Mouse (Mus musculus) lung, postnatal 0 days (tissue): ENCODE data around the gene Wbp2. TPM values are rescaled to one million over a fixed set of nuclear protein-coding genes. Genes with fewer than 3 reads are reported as not detected.

ENCODE experiments used
- ATAC-seq: fragments of 200-750 bp; cut with Nextera tagmentation; 2 replicates; pipeline ENCODE4 v1.8.0; 2017; ENCODE audit warnings: moderate library complexity
- DNase-seq: peaks from one replicate; pipeline ENCODE4 v3.0.0-alpha.2; 2016; ENCODE audit warnings: low spot score
- H3K27ac ChIP-seq: fragments of 300-500 bp; sonication (generic); 2 replicates; pipeline ENCODE4 v1.5.1; 2014; ENCODE audit warnings: antibody characterized with exemption, mild to moderate bottlenecking, low read length, mixed read lengths
- H3K27me3 ChIP-seq: fragments of 300-500 bp; sonication (generic); replicated peaks from 2 replicates; pipeline ENCODE4 v1.6.1; 2014; ENCODE audit warnings: low read length, mixed read lengths; ENCODE audit not compliant: insufficient read depth
- H3K36me3 ChIP-seq: fragments of 300-500 bp; sonication (generic); 2 replicates; pipeline ENCODE4 v1.6.1; 2014; ENCODE audit warnings: low read length, mixed read lengths; ENCODE audit not compliant: insufficient read depth
- H3K4me1 ChIP-seq: fragments of 300-500 bp; sonication (generic); 2 replicates; pipeline ENCODE4 v1.6.1; 2014; ENCODE audit warnings: antibody characterized with exemption, low read depth, low read length, mixed read lengths; ENCODE audit not compliant: insufficient read depth
- H3K4me2 ChIP-seq: fragments of 300-500 bp; sonication (generic); replicated peaks from 2 replicates; pipeline ENCODE4 v1.6.1; 2014; ENCODE audit warnings: low read depth, mild to moderate bottlenecking, low read length, moderate library complexity, mixed read lengths
- H3K4me3 ChIP-seq: fragments of 300-500 bp; sonication (generic); 2 replicates; pipeline ENCODE4 v1.5.1; 2014; ENCODE audit warnings: low read depth, low read length
- H3K9ac ChIP-seq: fragments of 300-500 bp; sonication (generic); replicated peaks from 2 replicates; pipeline ENCODE4 v1.6.1; 2014; ENCODE audit warnings: low read depth, mild to moderate bottlenecking
- H3K9me3 ChIP-seq: fragments of 300-500 bp; sonication (generic); 2 replicates; pipeline ENCODE4 v1.6.1; 2016; ENCODE audit warnings: low read length, mixed read lengths
- CTCF ChIP-seq: IDR thresholded peaks from 2 replicates; pipeline ENCODE4 v1.5.1; 2016; ENCODE audit warnings: antibody characterized with exemption, mild to moderate bottlenecking
- EP300 ChIP-seq: IDR thresholded peaks from 2 replicates; pipeline ENCODE4 v1.6.1; 2016; ENCODE audit warnings: antibody characterized with exemption, mild to moderate bottlenecking, control low read depth
- WGBS: fragments of 180-500 bp; shearing (Covaris S2); extraction: QIAGEN DNeasy Blood & Tissue Kit; methylation state at CpG from one replicate; pipeline ENCODE4 v1.1.7; 2014; 5-methylcytosine and 5-hydroxymethylcytosine counted together
- polyA plus RNA-seq: library from polyadenylated mRNA; unstranded; fragments of >200 nt; fragmentation: Nextera tagmentation; extraction: Ambion mirVana; gene quantifications from 2 replicates; pipeline ENCODE4 v1.2.1, GENCODE M21; 2015

The Wbp2 gene
- polyA plus RNA-seq, 1 experiment from 2014 or later: 108 TPM

- Histone ChIP-seq H3K27ac (no peak overlapping the region), H3K4me3 (no peak overlapping the region), H3K27me3 (no peaks in the 10 kb centered on the region), H3K36me3 (peaks cover 8% of the 10 kb centered on the region), H3K4me1 (no peaks in the 10 kb centered on the region), H3K9me3 (no peaks in the 10 kb centered on the region), H3K9ac (no peak overlapping the region), H3K4me2 (no peak overlapping the region)
- TF ChIP-seq EP300 (no peak), CTCF (no peak)
- 60% methylated on average over 13 of the region's 13 CpGs for WGBS
- no peak for ATAC-seq
- DNase-seq: no peak
Measured at GRCm38 (mm10) chr11:116063562-116063961, 23.2 kb downstream of the Wbp2 start.

GRCm38 (mm10) chr11:116062521-116062920, 24.3 kb downstream of the Wbp2 start:
- no peak overlapping the region for H3K4me2 ChIP-seq
- H3K36me3 ChIP-seq: peaks cover 8% of the 10 kb centered on the region
- no peaks in the 10 kb centered on the region for H3K9me3 ChIP-seq
- no peak overlapping the region for H3K9ac ChIP-seq
- H3K27me3 ChIP-seq: no peaks in the 10 kb centered on the region
- no peak overlapping the region for H3K4me3 ChIP-seq
- DNase-seq: no peak
- no peaks in the 10 kb centered on the region for H3K4me1 ChIP-seq
- WGBS: 67% methylated on average over 8 of the region's 8 CpGs
- TF ChIP-seq EP300 (no peak), CTCF (no peak)
- H3K27ac ChIP-seq: no peak overlapping the region
- no peak for ATAC-seq

GRCm38 (mm10) chr11:116061641-116062415, 25.0 kb downstream of the Wbp2 start:
- peaks cover 14% of the 10 kb centered on the region for H3K36me3 ChIP-seq
- no peak overlapping the region for H3K9ac ChIP-seq
- no peak for TF ChIP-seq EP300
- TF ChIP-seq CTCF: no peak
- no peak overlapping the region for H3K4me2 ChIP-seq
- no peaks in the 10 kb centered on the region for H3K9me3 ChIP-seq
- peak overlapping the region; percentile 89 for H3K27ac ChIP-seq
- H3K4me3 ChIP-seq: no peak overlapping the region
- 78% methylated on average over 13 of the region's 13 CpGs for WGBS
- DNase-seq: no peak
- no peak for ATAC-seq
- no peaks in the 10 kb centered on the region for H3K27me3 ChIP-seq
- H3K4me1 ChIP-seq: no peaks in the 10 kb centered on the region

- H3K9me3 ChIP-seq: no peaks in the 10 kb centered on the region
- H3K4me1 ChIP-seq: no peaks in the 10 kb centered on the region
- H3K4me3 ChIP-seq: no peak overlapping the region
- no peak overlapping the region for H3K9ac ChIP-seq
- no peak overlapping the region for H3K4me2 ChIP-seq
- DNase-seq (peak; percentile 94), ATAC-seq (peak; percentile 94)
- TF ChIP-seq CTCF (no peak), EP300 (peak; percentile 79)
- H3K36me3 ChIP-seq: peaks cover 14% of the 10 kb centered on the region
- H3K27ac ChIP-seq: peak overlapping the region; percentile 89
- WGBS: 54% methylated on average over 9 of the region's 9 CpGs
- no peaks in the 10 kb centered on the region for H3K27me3 ChIP-seq
Measured at GRCm38 (mm10) chr11:116060596-116060995, 26.2 kb downstream of the Wbp2 start.

GRCm38 (mm10) chr11:116059691-116060025, 27.1 kb downstream of the Wbp2 start:
- peak overlapping the region; percentile 89 for H3K27ac ChIP-seq
- no peaks in the 10 kb centered on the region for H3K9me3 ChIP-seq
- no peaks in the 10 kb centered on the region for H3K4me1 ChIP-seq
- H3K4me2 ChIP-seq: no peak overlapping the region
- peaks cover 14% of the 10 kb centered on the region for H3K36me3 ChIP-seq
- 77% methylated on average over 11 of the region's 11 CpGs for WGBS
- H3K27me3 ChIP-seq: no peaks in the 10 kb centered on the region
- DNase-seq (no peak), ATAC-seq (no peak)
- no peak overlapping the region for H3K4me3 ChIP-seq
- no peak for TF ChIP-seq EP300
- no peak for TF ChIP-seq CTCF
- H3K9ac ChIP-seq: no peak overlapping the region

GRCm38 (mm10) chr11:116058868-116059690, 27.7 kb downstream of the Wbp2 start:
- no peak overlapping the region for H3K9ac ChIP-seq
- H3K4me3 ChIP-seq: no peak overlapping the region
- WGBS: 84% methylated on average over 17 of the region's 17 CpGs
- no peaks in the 10 kb centered on the region for H3K9me3 ChIP-seq
- H3K27ac ChIP-seq: peak overlapping the region; percentile 89; the same call in 1 of the 2 replicates
- H3K4me2 ChIP-seq: no peak overlapping the region
- DNase-seq: no peak
- no peak for TF ChIP-seq EP300
- TF ChIP-seq CTCF: no peak
- ATAC-seq: no peak
- peaks cover 14% of the 10 kb centered on the region for H3K36me3 ChIP-seq
- no peaks in the 10 kb centered on the region for H3K4me1 ChIP-seq
- H3K27me3 ChIP-seq: no peaks in the 10 kb centered on the region
